Mouse (Mus musculus) neural tube, embryonic 11.5 days (tissue): Measurements from ENCODE around the gene Cfap74. TPM values are rescaled to one million over a fixed set of nuclear protein-coding genes. Genes with fewer than 3 reads are reported as not detected.
A peak's percentile ranks its signal among the peaks of the same experiment; 100 is the strongest.
"Not testable (repeated sequence)": the region's sequence is repeated elsewhere in the genome, so short reads cannot be mapped to it uniquely, and the experiment has no call there.

Experiments
- ATAC-seq: fragments of 200-750 bp; cut with Nextera tagmentation; 2 replicates; pipeline ENCODE4 v1.8.0; 2017; ENCODE audit warnings: moderate number of reproducible peaks, mild to moderate bottlenecking, moderate TSS enrichment, moderate library complexity; ENCODE audit not compliant: insufficient read depth, low FRiP score, low TSS enrichment
- DNase-seq: peaks from one replicate; pipeline ENCODE4 v3.0.0-alpha.2; 2015; ENCODE audit warnings: low spot score
- H3K27ac ChIP-seq: fragments of 300-500 bp; sonication (generic); 2 replicates; pipeline ENCODE4 v1.5.1; 2014; ENCODE audit warnings: low read depth, mild to moderate bottlenecking, low read length
- H3K27me3 ChIP-seq: fragments of 300-500 bp; sonication (generic); 2 replicates; pipeline ENCODE4 v1.6.1; 2014; ENCODE audit warnings: mild to moderate bottlenecking, low read length, mixed read lengths; ENCODE audit not compliant: control insufficient read depth, insufficient read depth
- H3K36me3 ChIP-seq: fragments of 300-500 bp; sonication (generic); 2 replicates; pipeline ENCODE4 v1.6.1; 2014; ENCODE audit warnings: mild to moderate bottlenecking, low read length, moderate library complexity, mixed read lengths; ENCODE audit not compliant: control insufficient read depth, insufficient read depth
- H3K4me1 ChIP-seq: fragments of 300-500 bp; sonication (generic); 2 replicates; pipeline ENCODE4 v1.6.1; 2014; ENCODE audit warnings: low read length, mixed read lengths; ENCODE audit not compliant: control insufficient read depth, insufficient read depth
- H3K4me2 ChIP-seq: fragments of 300-500 bp; sonication (generic); 2 replicates; pipeline ENCODE4 v1.6.1; 2014; ENCODE audit warnings: low read depth, mild to moderate bottlenecking, moderate library complexity
- H3K4me3 ChIP-seq: fragments of 300-500 bp; sonication (generic); 2 replicates; pipeline ENCODE4 v1.5.1; 2014; ENCODE audit warnings: low read depth, low read length
- H3K9ac ChIP-seq: fragments of 300-500 bp; sonication (generic); 2 replicates; pipeline ENCODE4 v1.6.1; 2014; ENCODE audit warnings: mild to moderate bottlenecking, low read length
- H3K9me3 ChIP-seq: fragments of 300-500 bp; sonication (generic); 2 replicates; pipeline ENCODE4 v1.6.1; 2016; ENCODE audit warnings: low read length; ENCODE audit not compliant: control insufficient read depth
- WGBS: fragments of 180-500 bp; shearing (Covaris S2); extraction: QIAGEN DNeasy Blood & Tissue Kit; methylation state at CpG from one replicate; pipeline ENCODE4 v1.1.7; 2014; 5-methylcytosine and 5-hydroxymethylcytosine counted together
- polyA plus RNA-seq: library from polyadenylated mRNA; unstranded; fragments of >200 nt; fragmentation: Nextera tagmentation; extraction: Ambion mirVana; gene quantifications from 2 replicates; pipeline ENCODE4 v1.2.1, GENCODE M21; 2014

Gene Cfap74
- polyA plus RNA-seq, 1 experiment from 2014 or later, result 5.6 TPM

DNA sequence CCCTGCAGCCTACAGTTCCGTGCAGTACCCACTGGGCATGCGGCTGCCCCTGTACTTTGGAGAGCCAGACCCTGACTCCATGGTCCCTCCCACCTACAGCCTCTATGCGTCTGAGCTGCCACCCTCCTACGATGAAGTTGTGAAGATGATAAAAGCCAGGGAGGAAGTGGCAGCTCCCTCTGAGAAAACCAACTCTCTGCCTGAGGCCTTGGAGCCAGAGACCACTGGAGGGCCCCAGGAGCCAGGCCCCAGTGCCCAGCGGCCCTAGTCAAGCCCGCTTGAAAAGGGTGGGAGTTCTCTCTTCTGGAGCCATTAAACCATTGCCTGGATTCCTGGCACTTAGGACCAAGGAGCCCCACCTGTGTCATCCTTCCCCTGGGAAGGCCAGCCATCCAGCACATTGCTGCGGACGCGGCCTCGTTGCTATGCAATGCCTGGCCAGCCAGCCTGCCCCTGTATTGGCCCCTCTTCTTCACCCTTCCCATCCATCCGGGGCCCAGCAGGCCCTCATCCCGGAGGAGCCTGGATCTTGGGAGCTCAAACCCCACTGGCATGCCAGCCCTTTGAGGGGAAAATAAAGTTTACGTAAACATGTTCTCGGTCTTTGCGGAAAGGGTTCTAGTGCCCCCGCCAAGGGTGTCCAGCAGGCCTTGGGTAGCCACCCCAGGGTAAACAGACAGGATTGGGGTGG lies 61.4 kb downstream of the Cfap74 start:
- Histone ChIP-seq H3K27me3 (peaks cover 2% of the 10 kb centered on the region; the same call in 1 of the 2 replicates), H3K36me3 (no peaks in the 10 kb centered on the region), H3K9ac (no peak overlapping the region), H3K27ac (no peak overlapping the region), H3K4me2 (no peak overlapping the region), H3K9me3 (no peaks in the 10 kb centered on the region), H3K4me3 (no peak overlapping the region), H3K4me1 (no peaks in the 10 kb centered on the region)
- no peak for ATAC-seq
- WGBS, result 77% methylated on average over 16 of the region's 16 CpGs
- no peak for DNase-seq

DNA sequence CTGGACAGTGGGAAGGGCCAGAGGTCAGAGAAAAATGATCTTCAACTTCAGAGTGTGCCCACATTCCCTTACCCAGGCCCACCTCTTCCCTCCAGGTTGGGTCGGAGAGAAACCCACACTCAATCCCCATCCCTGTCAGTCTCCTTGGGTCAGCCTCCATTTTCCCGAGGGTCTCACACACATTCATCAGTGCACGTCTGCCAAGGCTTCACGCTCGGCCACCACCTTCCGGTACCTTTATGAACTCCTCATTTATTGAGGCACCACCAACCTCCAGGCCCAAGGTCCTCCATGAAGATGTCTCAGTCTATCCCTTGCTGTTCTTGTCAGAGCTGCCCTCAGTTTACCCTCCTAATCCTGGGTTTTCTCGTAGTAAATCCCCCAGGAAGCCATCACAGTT lies 62.0 kb downstream of the Cfap74 start:
- H3K9ac ChIP-seq, result no peak overlapping the region
- H3K36me3 ChIP-seq, result no peaks in the 10 kb centered on the region
- peaks cover 2% of the 10 kb centered on the region; the same call in 1 of the 2 replicates for H3K27me3 ChIP-seq
- H3K9me3 ChIP-seq, result no peaks in the 10 kb centered on the region
- no peaks in the 10 kb centered on the region for H3K4me1 ChIP-seq
- H3K4me2 ChIP-seq, result no peak overlapping the region
- 86% methylated on average over 7 of the region's 7 CpGs for WGBS
- no peak overlapping the region for H3K27ac ChIP-seq
- DNase-seq, result no peak
- no peak overlapping the region for H3K4me3 ChIP-seq
- no peak for ATAC-seq

DNA sequence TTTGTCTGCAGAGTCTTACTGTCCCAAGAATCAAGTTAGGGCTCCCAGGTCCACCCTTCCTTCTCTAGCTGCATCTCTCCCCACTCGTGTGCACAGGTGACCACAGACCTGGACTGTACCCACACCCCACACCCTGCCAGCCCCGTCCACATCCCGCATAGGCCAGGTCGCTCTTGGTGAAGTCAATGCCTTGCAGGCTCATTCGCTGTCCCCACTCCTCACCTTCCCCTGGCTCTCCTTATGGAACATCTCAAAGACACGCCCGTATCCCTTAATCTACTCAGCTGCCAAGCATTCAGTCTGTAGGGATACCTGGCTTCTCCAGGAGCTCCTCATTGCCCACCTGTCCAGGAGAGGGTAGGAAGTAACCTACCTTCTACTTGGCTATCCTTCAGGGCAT lies 62.4 kb downstream of the Cfap74 start:
- Histone ChIP-seq H3K36me3 (no peaks in the 10 kb centered on the region), H3K4me2 (no peak overlapping the region), H3K27me3 (peaks cover 2% of the 10 kb centered on the region; the same call in 1 of the 2 replicates), H3K9ac (no peak overlapping the region), H3K27ac (no peak overlapping the region), H3K4me3 (no peak overlapping the region), H3K9me3 (no peaks in the 10 kb centered on the region), H3K4me1 (no peaks in the 10 kb centered on the region)
- no peak for DNase-seq
- no peak for ATAC-seq
- WGBS, result 92% methylated on average over 7 of the region's 7 CpGs

DNA sequence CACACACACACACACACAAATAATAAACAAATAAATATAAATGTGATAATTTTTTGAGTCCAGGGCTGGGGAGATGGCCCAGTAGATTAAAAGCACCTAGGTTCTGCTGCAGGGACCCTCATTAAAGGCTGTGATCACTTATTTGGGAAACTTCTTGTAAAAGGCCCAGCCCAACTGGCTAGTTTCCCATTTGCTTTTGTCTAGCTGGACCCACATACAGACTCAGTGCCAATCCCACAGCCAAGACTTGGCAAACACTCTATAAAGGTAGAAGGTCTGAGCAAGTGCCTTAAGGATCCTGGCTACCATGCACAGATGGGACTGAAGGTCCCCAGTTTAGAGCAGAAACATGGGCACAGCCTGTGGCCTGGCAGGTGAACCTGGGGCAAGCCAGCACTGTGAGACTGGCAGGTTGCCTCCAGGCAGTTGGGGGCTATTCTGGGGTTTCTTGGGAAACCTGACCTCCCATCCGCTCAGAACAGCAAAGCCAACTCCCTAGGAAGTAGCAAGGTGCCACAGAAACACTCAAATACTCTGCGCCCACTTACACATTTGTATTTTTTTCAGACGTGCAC lies 63.8 kb downstream of the Cfap74 start:
- peak overlapping the region; percentile 6; the same call in 1 of the 2 replicates for H3K9ac ChIP-seq
- H3K4me1 ChIP-seq, result no peaks in the 10 kb centered on the region
- WGBS, result 90% methylated on average over 3 of the region's 3 CpGs
- no peaks in the 10 kb centered on the region for H3K36me3 ChIP-seq
- no peak overlapping the region for H3K4me2 ChIP-seq
- ATAC-seq, result no peak
- DNase-seq, result no peak
- peaks cover 2% of the 10 kb centered on the region; the same call in 1 of the 2 replicates for H3K27me3 ChIP-seq
- no peak overlapping the region for H3K4me3 ChIP-seq
- H3K9me3 ChIP-seq, result no peaks in the 10 kb centered on the region
- no peak overlapping the region for H3K27ac ChIP-seq

DNA sequence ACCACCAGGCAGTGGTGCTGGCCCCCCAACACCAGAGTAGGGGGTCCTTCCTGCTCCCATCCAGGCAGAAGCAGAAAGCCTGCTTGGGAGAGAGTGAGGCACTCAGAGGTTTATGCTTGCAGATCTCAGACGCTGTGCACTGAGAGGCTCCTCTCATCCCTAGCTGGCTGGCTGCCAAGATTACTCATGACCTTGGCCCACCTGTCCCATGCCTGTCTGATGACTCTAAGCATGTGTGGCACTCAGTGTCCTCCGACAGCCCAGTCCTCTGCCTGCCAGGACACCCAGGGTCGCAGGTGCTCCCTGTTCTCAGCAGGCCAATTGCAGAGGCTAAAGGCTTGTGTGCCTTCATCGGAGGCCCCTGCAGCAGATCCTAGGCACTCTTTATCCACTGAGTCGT lies 64.3 kb downstream of the Cfap74 start:
- Histone ChIP-seq H3K9ac (peak overlapping the region; percentile 6; the same call in 1 of the 2 replicates), H3K27me3 (peaks cover 2% of the 10 kb centered on the region; the same call in 1 of the 2 replicates), H3K4me1 (no peaks in the 10 kb centered on the region), H3K4me2 (no peak overlapping the region), H3K4me3 (no peak overlapping the region), H3K27ac (no peak overlapping the region), H3K36me3 (no peaks in the 10 kb centered on the region), H3K9me3 (no peaks in the 10 kb centered on the region)
- ATAC-seq (no peak), DNase-seq (no peak)
- 73% methylated on average over 5 of the region's 5 CpGs for WGBS

DNA sequence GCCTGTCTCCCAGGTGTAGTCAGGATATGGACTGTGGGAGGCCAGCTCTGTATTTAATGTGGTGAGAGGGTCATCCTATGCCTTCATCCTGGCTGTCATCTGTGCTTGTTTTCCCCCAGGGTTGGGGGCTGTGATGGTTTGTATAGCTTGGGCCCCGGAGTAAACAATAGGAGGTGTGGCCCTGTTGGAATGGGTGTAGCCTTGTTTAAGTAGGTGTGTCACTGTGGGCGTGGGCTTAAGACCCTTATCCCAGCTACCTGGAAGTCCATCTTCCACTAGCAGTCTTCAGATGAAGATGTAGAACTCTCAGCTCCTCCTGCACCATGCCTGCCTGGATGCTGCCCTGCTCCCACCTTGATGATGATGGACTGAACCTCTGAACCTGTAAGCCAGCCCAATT lies 64.8 kb downstream of the Cfap74 start:
- ATAC-seq, H3K4me1 ChIP-seq, DNase-seq, H3K4me2 ChIP-seq, H3K9ac ChIP-seq, H3K27ac ChIP-seq, H3K4me3 ChIP-seq, H3K27me3 ChIP-seq, H3K36me3 ChIP-seq, H3K9me3 ChIP-seq: not testable (repeated sequence)
- WGBS, result 71% methylated on average over 2 of the region's 2 CpGs

DNA sequence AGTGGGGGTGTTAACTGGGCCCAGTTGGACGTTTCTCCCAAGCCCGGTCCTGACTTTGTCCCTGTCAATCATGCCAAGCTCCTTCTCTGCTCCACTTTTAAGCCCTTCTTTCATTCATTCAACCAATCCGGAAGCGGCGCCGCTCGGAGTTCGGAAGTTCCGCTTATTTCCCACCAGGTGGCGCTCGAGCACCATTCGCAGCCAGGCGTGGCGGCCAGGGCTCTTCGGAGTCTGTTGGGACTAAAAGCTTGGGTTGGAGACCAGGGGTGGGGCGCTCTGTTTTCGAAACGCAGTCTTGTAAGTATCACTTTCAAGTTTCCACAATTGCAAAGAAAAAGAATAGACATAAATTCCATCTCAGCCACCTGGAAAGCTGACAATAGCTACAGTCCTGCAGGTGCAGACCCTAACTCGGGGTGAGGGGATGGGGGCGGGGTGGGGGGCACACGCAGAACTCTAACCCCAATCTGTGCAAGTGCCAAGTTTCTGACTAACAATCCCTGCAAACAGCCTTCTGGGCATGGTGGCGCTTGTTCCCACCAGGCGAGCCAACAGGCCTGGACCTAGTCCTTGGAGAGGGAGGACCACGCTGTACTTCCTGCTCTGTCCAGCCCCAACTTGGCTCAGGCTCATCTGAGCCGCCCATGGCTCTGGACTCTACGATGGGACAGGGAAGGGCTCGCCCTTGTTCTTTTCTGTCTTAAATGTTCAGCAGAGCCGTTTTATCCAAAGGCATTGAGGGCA lies 72.6 kb downstream of the Cfap74 start:
- no peaks in the 10 kb centered on the region for H3K9me3 ChIP-seq
- H3K36me3 ChIP-seq, result no peaks in the 10 kb centered on the region
- DNase-seq (peak; percentile 85), ATAC-seq (peak; percentile 48; the same call in 1 of the 2 replicates)
- H3K27ac ChIP-seq, result no peak overlapping the region
- H3K9ac ChIP-seq, result no peak overlapping the region; the same call in 1 of the 2 replicates
- no peaks in the 10 kb centered on the region for H3K4me1 ChIP-seq
- 25% methylated on average over 28 of the region's 28 CpGs for WGBS
- H3K27me3 ChIP-seq, result no peaks in the 10 kb centered on the region
- H3K4me3 ChIP-seq, result no peak overlapping the region
- H3K4me2 ChIP-seq, result no peak overlapping the region

DNA sequence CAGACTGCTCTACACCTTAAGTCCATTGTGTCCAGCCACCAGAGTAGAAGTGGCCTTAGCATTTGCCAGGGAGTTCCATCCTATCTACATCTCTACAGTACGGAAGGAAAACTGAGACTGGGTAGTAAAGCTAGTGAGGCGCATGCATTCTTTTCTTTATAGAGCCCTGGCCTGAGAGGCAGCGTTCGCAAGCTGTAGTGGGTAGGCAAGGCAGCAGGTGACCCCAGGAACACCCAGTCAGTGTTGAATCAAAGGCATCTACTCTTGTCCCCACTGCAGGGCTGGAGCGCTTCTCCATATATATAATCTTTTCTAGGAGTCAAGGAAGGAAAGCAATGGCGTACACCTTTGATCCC lies 73.1 kb downstream of the Cfap74 start:
- H3K9me3 ChIP-seq, result no peaks in the 10 kb centered on the region
- no peak overlapping the region for H3K4me3 ChIP-seq
- H3K27me3 ChIP-seq, result no peaks in the 10 kb centered on the region
- no peak overlapping the region for H3K27ac ChIP-seq
- no peak overlapping the region; the same call in 1 of the 2 replicates for H3K9ac ChIP-seq
- DNase-seq, result no peak
- no peaks in the 10 kb centered on the region for H3K4me1 ChIP-seq
- 88% methylated on average over 6 of the region's 6 CpGs for WGBS
- H3K36me3 ChIP-seq, result no peaks in the 10 kb centered on the region
- no peak overlapping the region for H3K4me2 ChIP-seq
- ATAC-seq, result no peak
